Mouse (Mus musculus): ENCODE results near the gene Fam213b. TPM values are rescaled to one million over a fixed set of nuclear protein-coding genes. Genes with fewer than 3 reads are reported as not detected.
A peak's percentile ranks its signal among the peaks of the same experiment; 100 is the strongest.

Fam213b gene
- polyA plus RNA-seq, 1 experiment from 2014 or later, result 20.1 TPM

- H3K4me1 ChIP-seq (replicated peaks; ENCODE audit: control insufficient read depth, insufficient read depth, low read length), result peaks cover 11% of the 10 kb centered on the region
- no peaks in the 10 kb centered on the region for H3K36me3 ChIP-seq (ENCODE audit: control insufficient read depth, insufficient read depth, low read length)
- H3K4me2 ChIP-seq, result peak overlapping the region; percentile 86
- peak overlapping the region; percentile 49 for H3K9ac ChIP-seq (ENCODE audit: low read depth, low read length)
- no peak overlapping the region for H3K27ac ChIP-seq (ENCODE audit: low read depth, low read length)
- no peaks in the 10 kb centered on the region for H3K9me3 ChIP-seq (ENCODE audit: control insufficient read depth, low read length)
- H3K4me3 ChIP-seq (ENCODE audit: low read depth, low read length), result peak overlapping the region; percentile 60
- H3K27me3 ChIP-seq (replicated peaks; ENCODE audit: control insufficient read depth, insufficient read depth, low read length), result peaks cover 27% of the 10 kb centered on the region
- ATAC-seq (replicated peaks; ENCODE audit: low FRiP score) (no peak), DNase-seq (ENCODE audit: low spot score) (no peak)
- WGBS, result 68% methylated on average over 6 of the region's 6 CpGs
These were observed 1.1 kb downstream of the Fam213b start for GRCm38 (mm10) chr4:154897676-154898465.

GRCm38 (mm10) chr4:154895549-154895948 lies 3.4 kb downstream of the Fam213b start:
- Histone ChIP-seq H3K36me3 (ENCODE audit: control insufficient read depth, insufficient read depth, low read length) (no peaks in the 10 kb centered on the region), H3K9me3 (ENCODE audit: control insufficient read depth, low read length) (no peaks in the 10 kb centered on the region), H3K4me3 (ENCODE audit: low read depth, low read length) (no peak overlapping the region), H3K27ac (ENCODE audit: low read depth, low read length) (no peak overlapping the region), H3K27me3 (replicated peaks; ENCODE audit: control insufficient read depth, insufficient read depth, low read length) (peaks cover 27% of the 10 kb centered on the region), H3K4me1 (replicated peaks; ENCODE audit: control insufficient read depth, insufficient read depth, low read length) (peaks cover 11% of the 10 kb centered on the region), H3K9ac (ENCODE audit: low read depth, low read length) (no peak overlapping the region), H3K4me2 (no peak overlapping the region)
- no peak for DNase-seq (ENCODE audit: low spot score)
- no peak for ATAC-seq (replicated peaks; ENCODE audit: low FRiP score)
- 63% methylated on average over 5 of the region's 5 CpGs for WGBS

- no peaks in the 10 kb centered on the region for H3K4me1 ChIP-seq (replicated peaks; ENCODE audit: control insufficient read depth, insufficient read depth, low read length)
- H3K36me3 ChIP-seq (ENCODE audit: control insufficient read depth, insufficient read depth, low read length), result no peaks in the 10 kb centered on the region
- no peak overlapping the region for H3K4me3 ChIP-seq (ENCODE audit: low read depth, low read length)
- 84% methylated on average over 14 of the region's 14 CpGs for WGBS
- H3K27me3 ChIP-seq (replicated peaks; ENCODE audit: control insufficient read depth, insufficient read depth, low read length), result peaks cover 9% of the 10 kb centered on the region
- no peak overlapping the region for H3K27ac ChIP-seq (ENCODE audit: low read depth, low read length)
- no peak overlapping the region for H3K9ac ChIP-seq (ENCODE audit: low read depth, low read length)
- DNase-seq (ENCODE audit: low spot score) (no peak), ATAC-seq (replicated peaks; ENCODE audit: low FRiP score) (no peak)
- no peak overlapping the region for H3K4me2 ChIP-seq
- H3K9me3 ChIP-seq (ENCODE audit: control insufficient read depth, low read length), result no peaks in the 10 kb centered on the region
These were observed 8.0 kb downstream of the Fam213b start for GRCm38 (mm10) chr4:154890887-154891286.

GRCm38 (mm10) chr4:154887593-154888250 lies 11.2 kb downstream of the Fam213b start:
- 0 out of 2 replicates have a peak, but pooled peaks have one; percentile 14 for ATAC-seq (replicated peaks; ENCODE audit: low FRiP score)
- H3K4me3 ChIP-seq (ENCODE audit: low read depth, low read length), result no peak overlapping the region
- H3K27me3 ChIP-seq (replicated peaks; ENCODE audit: control insufficient read depth, insufficient read depth, low read length), result peaks cover 7% of the 10 kb centered on the region; the same call in 1 of the 2 replicates

GRCm38 (mm10) chr4:154886876-154887592 lies 11.9 kb downstream of the Fam213b start:
- 69% methylated on average over 13 of the region's 13 CpGs for WGBS
- Histone ChIP-seq H3K4me1 (replicated peaks; ENCODE audit: control insufficient read depth, insufficient read depth, low read length) (peaks cover 2% of the 10 kb centered on the region), H3K4me3 (ENCODE audit: low read depth, low read length) (no peak overlapping the region), H3K9me3 (ENCODE audit: control insufficient read depth, low read length) (no peaks in the 10 kb centered on the region), H3K9ac (ENCODE audit: low read depth, low read length) (no peak overlapping the region), H3K36me3 (ENCODE audit: control insufficient read depth, insufficient read depth, low read length) (no peaks in the 10 kb centered on the region), H3K27ac (ENCODE audit: low read depth, low read length) (no peak overlapping the region), H3K4me2 (no peak overlapping the region), H3K27me3 (replicated peaks; ENCODE audit: control insufficient read depth, insufficient read depth, low read length) (peaks cover 7% of the 10 kb centered on the region; the same call in 1 of the 2 replicates)
- no peak for DNase-seq (ENCODE audit: low spot score)
- ATAC-seq (replicated peaks; ENCODE audit: low FRiP score), result no peak

More at GRCm38 (mm10) chr4:154887593-154888250, 11.2 kb downstream of the Fam213b start:
- Histone ChIP-seq H3K4me1 (replicated peaks; ENCODE audit: control insufficient read depth, insufficient read depth, low read length) (no peaks in the 10 kb centered on the region), H3K9me3 (ENCODE audit: control insufficient read depth, low read length) (no peaks in the 10 kb centered on the region), H3K36me3 (ENCODE audit: control insufficient read depth, insufficient read depth, low read length) (no peaks in the 10 kb centered on the region), H3K27ac (ENCODE audit: low read depth, low read length) (no peak overlapping the region), H3K4me2 (no peak overlapping the region), H3K9ac (ENCODE audit: low read depth, low read length) (no peak overlapping the region)
- DNase-seq (ENCODE audit: low spot score), result no peak
- WGBS, result 79% methylated on average over 15 of the region's 15 CpGs

GRCm38 (mm10) chr4:154885416-154885815 lies 13.5 kb downstream of the Fam213b start:
- DNase-seq (ENCODE audit: low spot score), result no peak
- ATAC-seq (replicated peaks; ENCODE audit: low FRiP score), result no peak
- no peak overlapping the region for H3K9ac ChIP-seq (ENCODE audit: low read depth, low read length)
- H3K9me3 ChIP-seq (ENCODE audit: control insufficient read depth, low read length), result no peaks in the 10 kb centered on the region
- no peaks in the 10 kb centered on the region for H3K36me3 ChIP-seq (ENCODE audit: control insufficient read depth, insufficient read depth, low read length)
- H3K27ac ChIP-seq (ENCODE audit: low read depth, low read length), result no peak overlapping the region
- no peak overlapping the region for H3K4me2 ChIP-seq
- H3K4me1 ChIP-seq (replicated peaks; ENCODE audit: control insufficient read depth, insufficient read depth, low read length), result peaks cover 17% of the 10 kb centered on the region
- no peak overlapping the region for H3K4me3 ChIP-seq (ENCODE audit: low read depth, low read length)
- WGBS, result 76% methylated on average over 11 of the region's 11 CpGs
- H3K27me3 ChIP-seq (replicated peaks; ENCODE audit: control insufficient read depth, insufficient read depth, low read length), result peaks cover 7% of the 10 kb centered on the region; the same call in 1 of the 2 replicates

- Histone ChIP-seq H3K4me3 (ENCODE audit: low read depth, low read length) (no peak overlapping the region), H3K9ac (ENCODE audit: low read depth, low read length) (no peak overlapping the region), H3K27ac (ENCODE audit: low read depth, low read length) (no peak overlapping the region; the same call in 1 of the 2 replicates), H3K4me1 (replicated peaks; ENCODE audit: control insufficient read depth, insufficient read depth, low read length) (peaks cover 20% of the 10 kb centered on the region), H3K27me3 (replicated peaks; ENCODE audit: control insufficient read depth, insufficient read depth, low read length) (peaks cover 7% of the 10 kb centered on the region; the same call in 1 of the 2 replicates), H3K9me3 (ENCODE audit: control insufficient read depth, low read length) (no peaks in the 10 kb centered on the region), H3K36me3 (ENCODE audit: control insufficient read depth, insufficient read depth, low read length) (no peaks in the 10 kb centered on the region), H3K4me2 (peak overlapping the region; percentile 4; the same call in 1 of the 2 replicates)
- WGBS, result 24% methylated on average over 14 of the region's 14 CpGs
- DNase-seq (ENCODE audit: low spot score), result no peak
- ATAC-seq (replicated peaks; ENCODE audit: low FRiP score), result peak; percentile 44
These were observed 16.8 kb downstream of the Fam213b start for GRCm38 (mm10) chr4:154882014-154882659.

- peak; percentile 86 for ATAC-seq (replicated peaks; ENCODE audit: low FRiP score)
- 44% methylated on average over 6 of the region's 6 CpGs for WGBS
- H3K9me3 ChIP-seq (ENCODE audit: control insufficient read depth, low read length), result no peaks in the 10 kb centered on the region
- peak overlapping the region; percentile 55 for H3K9ac ChIP-seq (ENCODE audit: low read depth, low read length)
- H3K4me3 ChIP-seq (ENCODE audit: low read depth, low read length), result no peak overlapping the region
- peaks cover 20% of the 10 kb centered on the region for H3K4me1 ChIP-seq (replicated peaks; ENCODE audit: control insufficient read depth, insufficient read depth, low read length)
- H3K27me3 ChIP-seq (replicated peaks; ENCODE audit: control insufficient read depth, insufficient read depth, low read length), result peaks cover 7% of the 10 kb centered on the region; the same call in 1 of the 2 replicates
- H3K4me2 ChIP-seq, result peak overlapping the region; percentile 47
- DNase-seq (ENCODE audit: low spot score), result no peak
- H3K27ac ChIP-seq (ENCODE audit: low read depth, low read length), result peak overlapping the region; percentile 74
- no peaks in the 10 kb centered on the region for H3K36me3 ChIP-seq (ENCODE audit: control insufficient read depth, insufficient read depth, low read length)
These were observed 18.2 kb downstream of the Fam213b start for GRCm38 (mm10) chr4:154880730-154881129.
